Mouse (Mus musculus) cerebellum, adult 11-12 months (tissue): ENCODE results near the gene Ube2e2.
A peak's percentile ranks its signal among the peaks of the same experiment; 100 is the strongest.
"Not testable (repeated sequence)": the region's sequence is repeated elsewhere in the genome, so short reads cannot be mapped to it uniquely, and the experiment has no call there.

ENCODE experiments used
- DNase-seq: peaks from one replicate; pipeline ENCODE4 v3.0.0; 2022

Ube2e2 gene

GRCm38 (mm10) chr14:18601927-18602326 is 292.1 kb downstream of the Ube2e2 start:
- DNase-seq = no peak

DNA sequence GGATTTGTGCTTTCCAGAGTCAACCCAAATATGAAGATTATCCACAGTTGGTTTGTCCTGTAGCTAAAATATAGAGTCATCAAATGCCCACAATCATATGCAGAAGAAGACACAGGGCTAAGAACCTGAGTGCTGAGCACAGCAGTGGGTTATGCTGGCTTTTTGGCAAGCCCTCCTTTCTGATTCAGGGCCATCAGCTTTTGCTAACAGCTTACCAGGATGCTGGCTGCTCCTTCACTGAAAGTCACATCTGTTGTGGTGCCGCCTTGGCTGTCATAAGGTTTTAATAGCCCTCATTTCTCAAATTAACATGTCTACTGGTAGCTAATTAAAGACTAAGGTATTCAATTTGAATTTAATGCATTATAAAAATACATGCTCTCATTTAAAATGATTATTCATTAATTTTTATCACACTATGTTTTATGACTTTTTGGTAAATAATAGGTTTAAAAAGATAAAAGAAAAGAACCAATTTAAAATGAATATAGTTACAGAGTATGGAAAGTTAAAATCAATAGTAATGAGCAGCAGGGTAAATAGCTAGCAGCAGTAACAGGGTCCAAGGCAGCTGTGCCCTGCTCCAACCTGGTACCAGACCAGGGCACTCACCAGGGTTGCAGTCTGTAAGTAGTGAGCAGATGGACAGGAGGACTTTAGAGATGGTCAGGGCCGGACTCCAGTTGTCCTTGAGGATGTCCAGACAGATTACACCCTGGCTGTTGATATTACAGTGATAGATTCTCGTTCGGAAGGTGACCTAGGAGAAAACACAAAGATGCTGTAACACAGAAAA is 307.6 kb downstream of the Ube2e2 start:
- peak; percentile 52 for DNase-seq

DNA sequence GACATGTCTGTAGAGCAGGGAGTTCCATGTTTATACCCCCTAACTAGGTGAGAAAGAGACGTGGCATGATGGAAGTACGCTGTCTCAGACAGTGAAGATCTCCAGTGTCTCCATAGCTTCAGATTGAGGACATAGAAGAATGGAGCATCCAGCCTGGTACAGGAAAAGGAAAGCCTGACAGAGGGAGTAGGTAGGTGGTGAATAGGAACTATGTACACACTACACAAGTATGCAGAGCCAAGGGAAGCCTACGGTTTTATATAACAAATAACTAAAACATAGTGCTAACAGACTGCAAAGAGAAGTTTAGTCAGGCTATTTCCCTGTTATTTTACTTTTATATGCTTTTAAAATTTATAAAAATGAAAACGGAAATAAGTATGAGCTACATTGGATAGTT is 312.3 kb downstream of the Ube2e2 start:
- DNase-seq = no peak

GRCm38 (mm10) chr14:18574756-18575155 is 319.3 kb downstream of the Ube2e2 start:
- no peak for DNase-seq

DNA sequence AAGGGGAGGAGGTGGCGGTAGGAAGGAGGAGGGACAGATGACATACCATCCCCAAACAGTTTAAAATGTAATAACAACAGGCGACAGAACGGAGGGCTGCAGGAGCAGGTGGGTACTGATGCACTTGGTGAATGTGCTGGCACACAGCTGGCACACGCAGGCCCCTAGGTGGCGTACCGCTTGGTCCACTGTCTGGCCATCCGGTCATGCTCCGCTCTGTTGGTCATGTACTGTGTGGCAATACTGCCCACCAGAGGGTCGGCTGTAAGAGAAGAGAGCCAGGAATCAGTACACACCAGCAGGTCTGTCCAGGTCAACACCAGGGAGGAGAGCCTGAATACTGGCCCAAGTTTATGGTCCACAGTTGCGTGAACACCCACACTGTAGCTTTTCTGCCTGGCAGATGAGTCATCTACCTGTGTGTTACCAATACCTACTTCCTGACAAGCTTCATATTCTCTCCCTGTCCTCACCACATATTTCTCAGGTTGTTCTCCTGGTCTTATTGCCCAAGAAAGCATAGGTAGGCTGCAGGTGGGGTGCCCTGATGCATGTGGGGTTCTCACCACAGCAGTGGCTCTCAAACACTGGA is 319.8 kb downstream of the Ube2e2 start:
- DNase-seq = no peak

DNA sequence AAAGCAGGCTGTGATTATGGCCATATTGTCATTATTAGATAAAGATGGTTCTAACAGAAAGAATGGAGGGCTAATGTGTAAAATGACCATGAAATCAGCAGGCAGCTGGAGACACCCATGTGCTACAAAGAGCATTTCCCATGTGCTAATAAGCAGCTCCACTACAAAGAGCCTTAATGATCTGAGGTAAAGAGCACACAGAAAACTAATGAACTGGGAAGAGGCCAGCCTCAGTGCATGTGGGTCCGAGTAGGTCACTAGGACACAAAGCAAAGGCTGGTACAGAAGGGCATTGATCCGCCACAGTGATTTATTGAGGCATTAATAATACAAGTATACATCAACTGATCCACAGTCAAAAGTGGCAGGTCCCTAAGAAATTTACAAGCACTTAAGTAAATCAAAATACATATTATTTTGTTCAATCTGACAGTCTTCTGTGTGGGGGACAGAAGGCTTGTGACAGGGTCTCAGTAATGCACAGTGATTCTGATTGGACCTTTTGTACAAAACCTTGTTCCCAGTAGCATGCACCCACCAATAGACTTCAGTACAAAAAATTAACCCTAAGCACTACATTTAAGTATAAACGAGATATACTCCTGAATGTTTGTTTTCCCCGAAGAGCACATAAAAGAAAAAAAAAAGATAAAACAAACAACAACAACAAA is 320.6 kb downstream of the Ube2e2 start:
- DNase-seq = no peak

GRCm38 (mm10) chr14:18572852-18573251 is 321.2 kb downstream of the Ube2e2 start:
- no peak for DNase-seq

DNA sequence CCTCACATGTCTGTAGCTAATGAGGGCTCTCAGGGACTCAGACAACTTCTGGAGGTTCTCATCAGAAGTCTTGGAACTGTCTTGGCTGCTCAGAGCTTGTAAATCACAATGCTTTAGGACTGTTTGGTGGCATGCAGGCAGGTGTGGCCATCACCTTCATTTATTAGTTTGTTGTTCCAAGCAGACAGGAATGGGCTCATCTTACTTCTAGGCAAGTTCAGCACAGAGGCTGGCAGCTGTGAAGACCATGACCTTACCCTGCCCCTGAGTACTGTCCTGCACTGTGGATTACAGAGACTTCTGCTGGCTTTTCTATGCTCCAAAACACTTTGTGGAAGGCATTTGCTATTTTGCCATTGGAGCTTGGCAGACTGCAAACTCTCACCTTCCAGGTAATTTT is 324.5 kb downstream of the Ube2e2 start:
- DNase-seq = no peak

- not testable (repeated sequence) for DNase-seq
These were observed 329.1 kb downstream of the Ube2e2 start for GRCm38 (mm10) chr14:18564999-18565398.

DNA sequence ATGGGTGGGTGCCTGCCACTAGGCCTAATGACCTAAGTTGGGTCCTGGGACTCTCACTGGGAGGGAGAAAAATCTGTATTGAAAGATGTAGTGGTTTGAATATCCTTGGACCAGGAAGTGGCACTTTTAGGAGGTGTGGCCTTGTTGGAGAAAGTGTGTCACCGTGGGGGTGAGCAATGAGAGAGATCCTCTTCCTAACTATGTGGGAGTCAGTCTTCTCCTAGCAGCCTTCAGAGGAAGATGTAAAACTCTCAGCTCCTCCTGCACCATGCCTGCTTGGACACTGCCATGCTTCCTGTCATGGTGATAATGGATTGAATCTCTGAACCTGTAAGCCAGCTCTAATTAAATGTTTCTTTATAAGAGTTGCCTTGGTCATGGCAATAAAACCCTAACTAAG is 338.8 kb downstream of the Ube2e2 start:
- DNase-seq = no peak

- no peak for DNase-seq
These were observed 339.5 kb downstream of the Ube2e2 start for GRCm38 (mm10) chr14:18554627-18554988.

DNA sequence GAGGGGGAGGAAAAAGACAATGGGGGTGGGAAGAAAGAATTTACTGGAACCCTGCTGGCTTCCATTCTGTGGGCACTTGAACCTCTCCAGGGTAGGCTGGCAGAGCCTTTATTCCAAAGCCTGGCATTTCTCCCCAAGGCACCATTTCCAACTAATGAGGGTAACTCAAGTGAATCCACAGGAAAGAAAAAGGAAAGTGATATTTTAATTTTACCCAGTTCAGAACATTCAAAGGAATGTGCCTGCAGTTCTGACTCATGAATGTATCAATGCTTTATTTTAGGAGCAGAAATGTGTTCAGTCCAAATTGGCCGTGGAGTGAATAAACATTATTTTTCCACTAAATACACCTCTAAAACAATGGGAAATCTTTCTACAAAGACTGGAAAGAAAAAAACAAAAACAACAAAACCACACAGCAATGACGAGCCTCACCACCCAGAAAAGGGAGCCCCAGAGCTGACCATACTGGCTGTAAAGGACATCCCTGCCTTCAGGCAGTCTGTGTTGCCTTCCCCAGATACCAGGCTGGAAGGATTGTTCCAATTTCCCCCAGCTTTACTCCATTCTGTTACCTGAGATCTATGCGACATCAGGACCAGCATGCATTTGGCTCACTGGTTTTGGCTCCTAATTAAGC is 340.0 kb downstream of the Ube2e2 start:
- DNase-seq = no peak

DNA sequence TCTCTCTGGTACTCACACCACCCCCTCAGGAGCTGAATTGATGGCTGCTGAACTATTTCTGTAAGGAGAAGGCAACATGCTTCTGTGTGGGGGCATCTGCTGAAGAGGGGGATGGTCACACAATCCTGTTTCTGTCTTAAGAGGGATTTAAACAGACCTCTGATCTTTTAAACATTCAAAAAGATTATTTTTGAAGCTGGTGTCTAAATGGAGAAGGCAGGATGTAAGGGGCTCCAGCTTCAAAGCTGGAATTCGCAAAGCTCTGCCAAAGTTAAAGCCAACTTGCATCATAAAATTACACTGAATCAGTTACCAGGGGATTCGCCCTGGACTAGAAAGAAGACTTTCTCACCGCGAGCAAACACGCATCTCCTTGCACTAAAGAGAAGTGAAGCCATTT is 346.5 kb downstream of the Ube2e2 start:
- no peak for DNase-seq

GRCm38 (mm10) chr14:18539092-18539491 is 355.0 kb downstream of the Ube2e2 start:
- not testable (repeated sequence) for DNase-seq

DNA sequence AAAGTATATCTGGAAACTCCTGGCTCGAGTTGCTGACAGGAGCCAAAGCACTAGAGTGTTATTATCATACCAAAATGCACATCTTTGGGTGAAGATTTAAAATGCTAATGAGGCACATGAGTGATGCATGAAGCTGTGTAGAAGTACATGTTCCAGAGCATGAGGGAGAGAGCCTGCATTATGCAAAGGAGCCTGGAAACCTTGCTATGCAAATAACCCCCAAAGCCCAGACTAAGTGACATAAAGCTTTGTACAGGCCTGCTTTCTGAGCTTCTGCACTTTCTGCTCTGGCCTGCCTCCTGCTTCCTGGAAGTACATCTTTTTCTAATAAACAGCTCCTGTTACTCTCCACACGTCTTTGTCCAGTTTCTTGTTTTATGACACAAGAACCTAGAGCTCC is 363.2 kb downstream of the Ube2e2 start:
- no peak for DNase-seq

GRCm38 (mm10) chr14:18530496-18530895 is 363.6 kb downstream of the Ube2e2 start:
- no peak for DNase-seq
